Mouse (Mus musculus) myocyte (in vitro differentiated cells): Measurements from ENCODE around the gene Stx18. TPM values are rescaled to one million over a fixed set of nuclear protein-coding genes. Genes with fewer than 3 reads are reported as not detected.

Experiments used
- H3K27me3 ChIP-seq: one replicate; pipeline ENCODE4 v1.6.1; 2011; ENCODE audit not compliant: control insufficient read depth, insufficient read depth, insufficient read length
- H3K36me3 ChIP-seq: one replicate; pipeline ENCODE4 v1.6.1; 2011; ENCODE audit not compliant: control insufficient read depth, insufficient read depth
- H3K4me2 ChIP-seq: one replicate; pipeline ENCODE4 v1.6.1; 2011; ENCODE audit warnings: low read depth, control low read depth
- H3K4me3 ChIP-seq: one replicate; pipeline ENCODE4 v1.5.1; 2011; ENCODE audit warnings: mild to moderate bottlenecking, control low read depth, moderate library complexity
- H3K79me2 ChIP-seq: one replicate; pipeline ENCODE4 v1.6.1; 2011; ENCODE audit not compliant: control insufficient read depth, insufficient read depth
- H3ac ChIP-seq: one replicate; pipeline ENCODE4 v1.6.1; 2011; ENCODE audit not compliant: control insufficient read depth, insufficient read length
- CEBPB ChIP-seq: IDR thresholded peaks from 2 replicates; pipeline ENCODE4 v1.6.1; 2011; ENCODE audit warnings: mild to moderate bottlenecking, moderate library complexity; ENCODE audit not compliant: poor library complexity, insufficient read depth, severe bottlenecking
- E2F4 ChIP-seq: IDR thresholded peaks from one replicate; pipeline ENCODE4 v1.6.1; 2011; ENCODE audit warnings: mild to moderate bottlenecking, control low read depth, moderate library complexity; ENCODE audit not compliant: insufficient read depth
- MAX ChIP-seq: IDR thresholded peaks from one replicate; pipeline ENCODE4 v1.6.1; 2011; ENCODE audit warnings: low read depth, mild to moderate bottlenecking, control low read depth
- MYOD1 ChIP-seq, 3 experiments: IDR thresholded peaks; one replicate each; pipeline ENCODE4 v1.6.1; 2011; ENCODE audit warnings: control low read depth in 2 of 3, low read depth in 2 of 3, mild to moderate bottlenecking in 2 of 3, moderate library complexity in 1 of 3; ENCODE audit not compliant: insufficient read length in 2 of 3, control insufficient read depth in 1 of 3
- MYOG ChIP-seq, 3 experiments: IDR thresholded peaks; one replicate each; pipeline ENCODE4 v1.6.1; 2011; ENCODE audit warnings: control low read depth in 2 of 3, low read depth in 2 of 3, mild to moderate bottlenecking in 2 of 3; ENCODE audit not compliant: insufficient read length in 2 of 3, control insufficient read depth in 1 of 3, insufficient read depth in 1 of 3
- POLR2A ChIP-seq: IDR thresholded peaks from one replicate; pipeline ENCODE4 v1.6.1; 2011; ENCODE audit warnings: low read depth, mild to moderate bottlenecking, control low read depth, moderate library complexity; ENCODE audit not compliant: insufficient read length
- POLR2AphosphoS2 ChIP-seq: IDR thresholded peaks from one replicate; pipeline ENCODE4 v1.6.1; 2011; ENCODE audit warnings: low read depth, control low read depth; ENCODE audit not compliant: insufficient read length
- REST ChIP-seq: IDR thresholded peaks from one replicate; pipeline ENCODE4 v1.6.1; 2011; ENCODE audit warnings: mild to moderate bottlenecking, control low read depth, moderate library complexity; ENCODE audit not compliant: insufficient read depth, insufficient read length
- SRF ChIP-seq: IDR thresholded peaks from one replicate; pipeline ENCODE4 v1.6.1; 2011; ENCODE audit warnings: low read depth; ENCODE audit not compliant: control insufficient read depth, insufficient read length
- TCF12 ChIP-seq: IDR thresholded peaks from one replicate; pipeline ENCODE4 v1.6.1; 2011; ENCODE audit warnings: mild to moderate bottlenecking, control low read depth; ENCODE audit not compliant: poor library complexity, insufficient read depth, severe bottlenecking
- TCF3 ChIP-seq: IDR thresholded peaks from one replicate; pipeline ENCODE4 v1.6.1; 2011; ENCODE audit warnings: low read depth, control low read depth; ENCODE audit not compliant: insufficient read length
- USF1 ChIP-seq: IDR thresholded peaks from one replicate; pipeline ENCODE4 v1.6.1; 2011; ENCODE audit warnings: low read depth, mild to moderate bottlenecking, control low read depth, moderate library complexity
- polyA plus RNA-seq: library from polyadenylated mRNA; unstranded; fragments of >200 nt; fragmentation: generic; extraction: Trizol; gene quantifications from one replicate; pipeline ENCODE4 v1.2.1, GENCODE M21; 2012; ENCODE audit warnings: missing spikeins

The Stx18 gene
- polyA plus RNA-seq, 1 experiment, result 24.9 TPM

GRCm38 (mm10) chr5:38168497-38168896 lies 130.0 kb downstream of the Stx18 start:
- H3K4me3 ChIP-seq, result no peak overlapping the region
- H3K4me2 ChIP-seq, result no peak overlapping the region
- no peak for TF ChIP-seq MYOD1 (IDR thresholded peaks at IDR 0.05; ENCODE audit: control insufficient read depth in 1 of 3, insufficient read length in 2 of 3, low read depth in 2 of 3)

GRCm38 (mm10) chr5:38173766-38174165 lies 135.2 kb downstream of the Stx18 start:
- Histone ChIP-seq H3K36me3 (no peaks in the 10 kb centered on the region), H3K79me2 (no peaks in the 10 kb centered on the region), H3K4me2 (no peak overlapping the region), H3K27me3 (peaks cover 36% of the 10 kb centered on the region), H3K4me3 (no peak overlapping the region), H3ac (no peak overlapping the region)
- TF ChIP-seq TCF12 (no peak), USF1 (no peak), TCF3 (no peak), MYOG (IDR thresholded peaks at IDR 0.05; ENCODE audit: control insufficient read depth in 1 of 3, insufficient read depth in 1 of 3, insufficient read length in 2 of 3, low read depth in 2 of 3) (no peak), E2F4 (no peak)

More at GRCm38 (mm10) chr5:38168497-38168896, 130.0 kb downstream of the Stx18 start:
- Histone ChIP-seq H3K27me3 (peaks cover 11% of the 10 kb centered on the region), H3K36me3 (no peaks in the 10 kb centered on the region), H3ac (no peak overlapping the region), H3K79me2 (no peaks in the 10 kb centered on the region)

GRCm38 (mm10) chr5:38174256-38174912 lies 135.8 kb downstream of the Stx18 start:
- Histone ChIP-seq H3K4me2 (no peak overlapping the region), H3K36me3 (no peaks in the 10 kb centered on the region), H3K4me3 (no peak overlapping the region), H3ac (no peak overlapping the region), H3K79me2 (no peaks in the 10 kb centered on the region), H3K27me3 (peaks cover 40% of the 10 kb centered on the region)
- no peak for TF ChIP-seq E2F4
- TF ChIP-seq POLR2AphosphoS2, result no peak
- TF ChIP-seq CEBPB, result no peak
- TF ChIP-seq TCF3, result no peak
- TF ChIP-seq POLR2A, result no peak

- Histone ChIP-seq H3K36me3 (no peaks in the 10 kb centered on the region), H3K79me2 (no peaks in the 10 kb centered on the region), H3K27me3 (no peaks in the 10 kb centered on the region), H3K4me3 (no peak overlapping the region), H3ac (no peak overlapping the region), H3K4me2 (peak overlapping the region; percentile 1)
- TF ChIP-seq USF1 (no peak), CEBPB (peak; percentile 56; the same call in 1 of the 2 replicates)
Observed at GRCm38 (mm10) chr5:38184688-38185285, 146.2 kb downstream of the Stx18 start.

- Histone ChIP-seq H3K36me3 (no peaks in the 10 kb centered on the region), H3K79me2 (no peaks in the 10 kb centered on the region), H3K4me3 (no peak overlapping the region), H3K27me3 (no peaks in the 10 kb centered on the region), H3K4me2 (no peak overlapping the region), H3ac (no peak overlapping the region)
- no peak for TF ChIP-seq POLR2A
- no peak for TF ChIP-seq CEBPB
- no peak for TF ChIP-seq POLR2AphosphoS2
- TF ChIP-seq TCF12, result no peak
- TF ChIP-seq MYOD1 (IDR thresholded peaks at IDR 0.05; ENCODE audit: control insufficient read depth in 1 of 3, insufficient read length in 2 of 3, low read depth in 2 of 3), result no peak
- no peak for TF ChIP-seq USF1
- TF ChIP-seq E2F4, result no peak
- no peak for TF ChIP-seq REST
- no peak for TF ChIP-seq MYOG (IDR thresholded peaks at IDR 0.05; ENCODE audit: control insufficient read depth in 1 of 3, insufficient read depth in 1 of 3, insufficient read length in 2 of 3, low read depth in 2 of 3)
- no peak for TF ChIP-seq TCF3
- TF ChIP-seq MAX, result no peak
- TF ChIP-seq SRF, result no peak
Observed at GRCm38 (mm10) chr5:38187006-38187405, 148.5 kb downstream of the Stx18 start.

Other genes starting within 250 kb of the Stx18 start
- gene Msx1, start 214.2 kb upstream of the Stx18 start, polyA plus RNA-seq, result 4.7 TPM
- 13.8 TPM for gene Nsg1, start 121.2 kb downstream of the Stx18 start, polyA plus RNA-seq
- gene Zbtb49, start 181.7 kb downstream of the Stx18 start, polyA plus RNA-seq, result 4.5 TPM
- 21.2 TPM for gene Lyar, start 181.7 kb downstream of the Stx18 start, polyA plus RNA-seq
- gene Tmem128, start 221.4 kb downstream of the Stx18 start, polyA plus RNA-seq, result 24.0 TPM
- gene Otop1, start 237.2 kb downstream of the Stx18 start, polyA plus RNA-seq, result 0.10 TPM